Mouse (Mus musculus) forebrain, embryonic 11.5 days (tissue): ENCODE data around the gene Uba6. TPM values are rescaled to one million over a fixed set of nuclear protein-coding genes. Genes with fewer than 3 reads are reported as not detected.

ENCODE experiments used
- ATAC-seq: fragments of 200-750 bp; cut with Nextera tagmentation; replicated peaks from 2 replicates; pipeline ENCODE4 v1.8.0; 2017; ENCODE audit warnings: moderate TSS enrichment; ENCODE audit not compliant: low FRiP score
- DNase-seq: peaks from one replicate; pipeline ENCODE4 v3.0.0-alpha.2; 2017; ENCODE audit warnings: low spot score
- H3K27ac ChIP-seq: fragments of 300-500 bp; sonication (generic); 2 replicates; pipeline ENCODE4 v1.5.1; 2014; ENCODE audit warnings: low read depth, low read length
- H3K27me3 ChIP-seq: fragments of 300-500 bp; sonication (generic); 2 replicates; pipeline ENCODE4 v1.6.1; 2014; ENCODE audit warnings: mild to moderate bottlenecking, low read length, mixed read lengths; ENCODE audit not compliant: control insufficient read depth, insufficient read depth
- H3K36me3 ChIP-seq: fragments of 300-500 bp; sonication (generic); 2 replicates; pipeline ENCODE4 v1.6.1; 2014; ENCODE audit warnings: mild to moderate bottlenecking, low read length, moderate library complexity, mixed read lengths; ENCODE audit not compliant: control insufficient read depth, insufficient read depth
- H3K4me1 ChIP-seq: fragments of 300-500 bp; sonication (generic); replicated peaks from 2 replicates; pipeline ENCODE4 v1.6.1; 2014; ENCODE audit warnings: low read length, mixed read lengths; ENCODE audit not compliant: control insufficient read depth, insufficient read depth
- H3K4me2 ChIP-seq: fragments of 300-500 bp; sonication (generic); 2 replicates; pipeline ENCODE4 v1.6.1; 2014; ENCODE audit warnings: low read depth, mild to moderate bottlenecking, low read length, moderate library complexity, mixed read lengths; ENCODE audit not compliant: severe bottlenecking
- H3K4me3 ChIP-seq: fragments of 300-500 bp; sonication (generic); 2 replicates; pipeline ENCODE4 v1.5.1; 2014; ENCODE audit warnings: low read depth, low read length
- H3K9ac ChIP-seq: fragments of 300-500 bp; sonication (generic); 2 replicates; pipeline ENCODE4 v1.6.1; 2014; ENCODE audit warnings: low read length
- H3K9me3 ChIP-seq: fragments of 300-500 bp; sonication (generic); 2 replicates; pipeline ENCODE4 v1.6.1; 2016; ENCODE audit warnings: low read length, mixed read lengths; ENCODE audit not compliant: control insufficient read depth
- whole genome bisulfite sequencing: fragments of 180-500 bp; shearing (Covaris S2); extraction: QIAGEN DNeasy Blood & Tissue Kit; methylation state at CpG from one replicate; pipeline ENCODE4 v1.1.7; 2014; 5-methylcytosine and 5-hydroxymethylcytosine counted together
- polyA plus RNA-seq: library from polyadenylated mRNA; unstranded; fragments of >200 nt; fragmentation: Nextera tagmentation; extraction: Ambion mirVana; gene quantifications from 2 replicates; pipeline ENCODE4 v1.2.1, GENCODE M21; 2014

Gene Uba6
- polyA plus RNA-seq, 1 experiment from 2014 or later, result 24.5 TPM

GRCm38 (mm10) chr5:86066551-86066929 lies 106.1 kb downstream of the Uba6 start:
- ATAC-seq, result peak; percentile 39
- no peaks in the 10 kb centered on the region for H3K27me3 ChIP-seq
- 0 out of 2 replicates have a peak overlapping the region, but pooled peaks have one; percentile 1 for H3K27ac ChIP-seq
- H3K9ac ChIP-seq, result peak overlapping the region; percentile 24; the same call in 1 of the 2 replicates
- peak overlapping the region; percentile 41 for H3K4me2 ChIP-seq
- no peaks in the 10 kb centered on the region for H3K9me3 ChIP-seq
- DNase-seq, result peak; percentile 92
- no peaks in the 10 kb centered on the region; the same call in 1 of the 2 replicates for H3K4me1 ChIP-seq
- no peaks in the 10 kb centered on the region for H3K36me3 ChIP-seq
- peak overlapping the region; percentile 79 for H3K4me3 ChIP-seq
- 1% methylated on average over 17 of the region's 17 CpGs for WGBS

- Histone ChIP-seq H3K4me3 (peak overlapping the region; percentile 79), H3K9me3 (no peaks in the 10 kb centered on the region), H3K4me2 (peak overlapping the region; percentile 41), H3K27me3 (no peaks in the 10 kb centered on the region), H3K27ac (0 out of 2 replicates have a peak overlapping the region, but pooled peaks have one; percentile 28), H3K4me1 (no peaks in the 10 kb centered on the region; the same call in 1 of the 2 replicates), H3K36me3 (no peaks in the 10 kb centered on the region), H3K9ac (peak overlapping the region; percentile 37)
- DNase-seq (no peak), ATAC-seq (peak; percentile 75)
- WGBS, result 1% methylated on average over 17 of the region's 17 CpGs
Observed at GRCm38 (mm10) chr5:86065876-86066550, 106.6 kb downstream of the Uba6 start.

- Histone ChIP-seq H3K4me3 (peak within 1 kb of the TSS; percentile 79), H3K9me3 (no peaks in the 10 kb centered on the region), H3K9ac (peak within 1 kb of the TSS; percentile 76), H3K27ac (peak within 1 kb of the TSS; percentile 70), H3K36me3 (no peaks in the 10 kb centered on the region), H3K4me1 (no peaks in the 10 kb centered on the region; the same call in 1 of the 2 replicates), H3K4me2 (peak within 1 kb of the TSS; percentile 54), H3K27me3 (no peaks in the 10 kb centered on the region)
- DNase-seq, result peak; percentile 99
- peak; percentile 95 for ATAC-seq
- under 1% methylated on average over 58 of the region's 60 CpGs for WGBS
Observed at GRCm38 (mm10) chr5:86065101-86065875, 107.3 kb downstream of the Uba6 start, which contains the start of gene Cenpc1. Gene Cenpc1, minus strand, starts transcription at chr5:86065583.

GRCm38 (mm10) chr5:86063501-86063900 lies 109.1 kb downstream of the Uba6 start:
- WGBS, result 100% methylated on average over 1 of the region's 1 CpGs

More at GRCm38 (mm10) chr5:86063501-86063900, 109.1 kb downstream of the Uba6 start:
- Histone ChIP-seq H3K27ac (no peak overlapping the region), H3K27me3 (no peaks in the 10 kb centered on the region), H3K36me3 (no peaks in the 10 kb centered on the region), H3K4me3 (0 out of 2 replicates have a peak overlapping the region, but pooled peaks have one; percentile 8), H3K9ac (no peak overlapping the region), H3K4me2 (peak overlapping the region; percentile 54; the same call in 1 of the 2 replicates), H3K4me1 (no peaks in the 10 kb centered on the region; the same call in 1 of the 2 replicates), H3K9me3 (no peaks in the 10 kb centered on the region)
- no peak for ATAC-seq
- DNase-seq, result no peak

Other genes with a start within 250 kb of the Uba6 start
- 45.5 and 48.7 TPM in 2 replicates for gene Cenpc1, start 107.2 kb downstream of the Uba6 start, polyA plus RNA-seq
- 0.20 TPM in 2 replicates for gene Stap1, start 101.1 kb downstream of the Uba6 start, polyA plus RNA-seq
- not detected in 2 replicates for gene Gnrhr, start 25.1 kb upstream of the Uba6 start, polyA plus RNA-seq
- not detected in 2 replicates for gene Tmprss11c, start 116.5 kb upstream of the Uba6 start, polyA plus RNA-seq
- not detected in 2 replicates for gene Tmprss11d, start 200.6 kb upstream of the Uba6 start, polyA plus RNA-seq